Mouse (Mus musculus) neural tube, embryonic 14.5 days (tissue): ENCODE results near the gene Xdh. TPM values are rescaled to one million over a fixed set of nuclear protein-coding genes. Genes with fewer than 3 reads are reported as not detected.
"Not testable (repeated sequence)": the region's sequence is repeated elsewhere in the genome, so short reads cannot be mapped to it uniquely, and the experiment has no call there.

Experiments
- ATAC-seq: fragments of 200-750 bp; cut with Nextera tagmentation; 2 replicates; pipeline ENCODE4 v1.8.0; 2017; ENCODE audit warnings: low read depth, mild to moderate bottlenecking, moderate TSS enrichment, moderate library complexity
- H3K27ac ChIP-seq: fragments of 300-500 bp; sonication (generic); 2 replicates; pipeline ENCODE4 v1.5.1; 2014; ENCODE audit warnings: low read depth, mild to moderate bottlenecking, control low read depth, low read length, moderate library complexity, mixed read lengths
- H3K27me3 ChIP-seq: fragments of 300-500 bp; sonication (generic); 2 replicates; pipeline ENCODE4 v1.6.1; 2014; ENCODE audit warnings: low read length; ENCODE audit not compliant: control insufficient read depth, insufficient read depth
- H3K36me3 ChIP-seq: fragments of 300-500 bp; sonication (generic); 2 replicates; pipeline ENCODE4 v1.6.1; 2014; ENCODE audit warnings: low read length, mixed read lengths; ENCODE audit not compliant: control insufficient read depth, insufficient read depth
- H3K4me1 ChIP-seq: fragments of 300-500 bp; sonication (generic); 2 replicates; pipeline ENCODE4 v1.6.1; 2014; ENCODE audit warnings: low read length; ENCODE audit not compliant: control insufficient read depth, insufficient read depth
- H3K4me2 ChIP-seq: fragments of 300-500 bp; sonication (generic); 2 replicates; pipeline ENCODE4 v1.6.1; 2014; ENCODE audit warnings: mild to moderate bottlenecking, low read depth, low read length, control low read depth
- H3K4me3 ChIP-seq: fragments of 300-500 bp; sonication (generic); 2 replicates; pipeline ENCODE4 v1.5.1; 2014; ENCODE audit warnings: low read depth, low read length, control low read depth, mixed read lengths
- H3K9ac ChIP-seq: fragments of 300-500 bp; sonication (generic); replicated peaks from 2 replicates; pipeline ENCODE4 v1.6.1; 2014; ENCODE audit warnings: low read depth, mild to moderate bottlenecking, control low read depth, low read length, mixed read lengths
- H3K9me3 ChIP-seq: fragments of 300-500 bp; sonication (generic); 2 replicates; pipeline ENCODE4 v1.6.1; 2016; ENCODE audit warnings: low read length; ENCODE audit not compliant: control insufficient read depth
- WGBS: fragments of 180-500 bp; shearing (Covaris S2); extraction: QIAGEN DNeasy Blood & Tissue Kit; methylation state at CpG from one replicate; pipeline ENCODE4 v1.1.7; 2014; 5-methylcytosine and 5-hydroxymethylcytosine counted together
- polyA plus RNA-seq: library from polyadenylated mRNA; unstranded; fragments of >200 nt; fragmentation: Nextera tagmentation; extraction: Ambion mirVana; gene quantifications from 2 replicates; pipeline ENCODE4 v1.2.1, GENCODE M21; 2014

Xdh gene
- polyA plus RNA-seq, 1 experiment from 2014 or later = 0.42 TPM

- 89% methylated on average over 1 of the region's 1 CpGs for WGBS
- Histone ChIP-seq H3K4me3 (no peak overlapping the region), H3K36me3 (no peaks in the 10 kb centered on the region), H3K9ac (no peak overlapping the region), H3K27me3 (no peaks in the 10 kb centered on the region), H3K4me1 (no peaks in the 10 kb centered on the region), H3K4me2 (no peak overlapping the region), H3K27ac (no peak overlapping the region), H3K9me3 (no peaks in the 10 kb centered on the region)
- ATAC-seq = no peak
Measured at GRCm38 (mm10) chr17:73847399-73847798, 102.6 kb downstream of the Xdh start.

DNA sequence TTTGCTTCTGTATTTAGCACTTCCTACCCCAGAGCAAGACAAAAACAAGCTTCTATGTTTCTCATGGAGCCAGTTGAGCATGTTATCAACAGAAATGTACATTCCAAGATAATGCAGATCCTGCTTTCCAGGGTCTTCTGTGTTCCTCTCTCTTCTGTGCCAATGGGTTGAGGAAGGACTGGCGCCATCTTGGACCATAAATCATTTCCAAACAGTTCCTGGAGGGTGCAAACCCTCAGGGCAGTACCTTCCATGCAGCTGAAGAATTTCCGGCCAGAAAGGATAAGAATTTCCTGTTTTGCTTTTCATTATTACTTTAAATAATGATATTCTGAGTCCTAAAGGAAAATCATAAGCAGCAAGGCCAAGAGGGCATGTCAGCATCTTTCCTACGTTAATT, 104.4 kb downstream of the Xdh start:
- no peak overlapping the region for H3K9ac ChIP-seq
- H3K4me3 ChIP-seq = no peak overlapping the region
- no peaks in the 10 kb centered on the region for H3K4me1 ChIP-seq
- H3K27me3 ChIP-seq = no peaks in the 10 kb centered on the region
- H3K9me3 ChIP-seq = no peaks in the 10 kb centered on the region
- no peaks in the 10 kb centered on the region for H3K36me3 ChIP-seq
- WGBS = 85% methylated on average over 3 of the region's 3 CpGs
- no peak for ATAC-seq
- H3K27ac ChIP-seq = no peak overlapping the region
- H3K4me2 ChIP-seq = no peak overlapping the region

- Histone ChIP-seq H3K9me3 (no peaks in the 10 kb centered on the region), H3K27me3 (no peaks in the 10 kb centered on the region), H3K36me3 (no peaks in the 10 kb centered on the region), H3K27ac (no peak overlapping the region), H3K9ac (no peak overlapping the region), H3K4me3 (no peak overlapping the region), H3K4me2 (no peak overlapping the region), H3K4me1 (no peaks in the 10 kb centered on the region)
- ATAC-seq = no peak
- WGBS = 83% methylated on average over 1 of the region's 1 CpGs
Measured at GRCm38 (mm10) chr17:73842963-73843362, 107.0 kb downstream of the Xdh start.

DNA sequence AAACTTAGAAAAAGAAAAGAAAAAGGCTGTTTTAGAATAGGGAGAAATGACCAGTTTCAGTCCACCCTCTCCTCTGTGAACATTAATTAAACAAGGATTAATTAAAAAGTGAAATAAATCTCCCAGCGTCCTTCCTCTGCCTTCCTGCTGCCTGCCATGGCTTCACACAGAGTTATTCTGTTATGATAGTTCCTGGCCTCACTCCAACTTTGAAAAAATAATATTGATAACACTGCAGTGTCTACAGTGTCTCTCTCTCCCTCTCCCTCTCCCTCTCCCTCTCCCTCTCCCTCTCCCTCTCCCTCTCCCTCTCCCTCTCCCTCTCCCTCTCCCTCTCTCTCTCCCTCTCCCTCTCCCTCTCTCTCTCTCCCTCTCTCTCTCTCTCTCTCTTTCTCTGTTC, 110.1 kb downstream of the Xdh start:
- H3K4me3 ChIP-seq, ATAC-seq, H3K9me3 ChIP-seq, H3K36me3 ChIP-seq, H3K27me3 ChIP-seq, H3K4me2 ChIP-seq, H3K27ac ChIP-seq, H3K9ac ChIP-seq, H3K4me1 ChIP-seq: not testable (repeated sequence)
- 61% methylated on average over 1 of the region's 1 CpGs for whole genome bisulfite sequencing

- H3K4me1 ChIP-seq = no peaks in the 10 kb centered on the region
- no peak overlapping the region for H3K4me3 ChIP-seq
- no peaks in the 10 kb centered on the region for H3K36me3 ChIP-seq
- H3K9me3 ChIP-seq = no peaks in the 10 kb centered on the region
- no peaks in the 10 kb centered on the region for H3K27me3 ChIP-seq
- no peak for ATAC-seq
- no peak overlapping the region for H3K9ac ChIP-seq
- WGBS = 70% methylated on average over 3 of the region's 3 CpGs
- H3K4me2 ChIP-seq = no peak overlapping the region
- H3K27ac ChIP-seq = no peak overlapping the region
Measured at GRCm38 (mm10) chr17:73839086-73839835, 110.7 kb downstream of the Xdh start.

DNA sequence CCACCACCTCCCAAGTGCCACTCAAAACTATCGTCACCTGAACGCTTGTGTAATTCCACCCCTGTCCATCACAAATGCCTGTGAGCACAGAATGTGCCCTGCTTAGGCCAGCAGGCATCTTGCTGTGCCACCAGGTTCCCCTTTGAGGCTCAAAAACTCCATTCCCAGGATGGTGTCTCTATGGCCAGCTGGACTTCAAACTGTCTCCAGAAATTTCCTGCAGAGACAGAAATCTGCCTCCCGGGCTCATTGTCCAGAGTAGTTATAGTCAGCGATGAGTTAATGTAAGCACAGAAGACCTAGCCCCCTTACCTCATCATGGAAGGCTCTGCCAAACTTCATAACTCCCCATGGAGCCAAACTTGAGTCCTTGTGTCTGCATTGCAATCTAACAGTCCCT, 112.8 kb downstream of the Xdh start:
- no peak for ATAC-seq
- Histone ChIP-seq H3K36me3 (no peaks in the 10 kb centered on the region), H3K4me2 (no peak overlapping the region), H3K4me1 (no peaks in the 10 kb centered on the region), H3K9ac (no peak overlapping the region), H3K4me3 (no peak overlapping the region), H3K27ac (no peak overlapping the region), H3K27me3 (no peaks in the 10 kb centered on the region), H3K9me3 (no peaks in the 10 kb centered on the region)
- 93% methylated on average over 4 of the region's 4 CpGs for WGBS

- H3K27me3 ChIP-seq = no peaks in the 10 kb centered on the region
- H3K4me3 ChIP-seq = no peak overlapping the region
- no peaks in the 10 kb centered on the region for H3K36me3 ChIP-seq
- ATAC-seq = no peak
- no peaks in the 10 kb centered on the region for H3K4me1 ChIP-seq
- no peak overlapping the region for H3K27ac ChIP-seq
- WGBS = 95% methylated on average over 3 of the region's 3 CpGs
- H3K9ac ChIP-seq = no peak overlapping the region
- H3K9me3 ChIP-seq = no peaks in the 10 kb centered on the region
- H3K4me2 ChIP-seq = no peak overlapping the region
Measured at GRCm38 (mm10) chr17:73836601-73837000, 113.4 kb downstream of the Xdh start.

Other genes starting within 250 kb of the Xdh start
- gene Galnt14, start 239.7 kb downstream of the Xdh start, polyA plus RNA-seq = 28.9 and 34.9 TPM in 2 replicates
- 24.5 and 25.4 TPM in 2 replicates for gene Ehd3, start 146.1 kb downstream of the Xdh start, polyA plus RNA-seq
- gene Srd5a2, start 97.7 kb upstream of the Xdh start, polyA plus RNA-seq = 0.17 and 0.20 TPM in 2 replicates